In genomic region chr1:190836046-190836445, GRCm38 (mm10) we compare ENCODE assay signal across 11 mouse cellular contexts.
"Had no signal": no experiment of that assay in that cellular context is flagged by ENCODE, and none has a peak within 500 bp of the region (broad histone marks: within the 10 kb centered on the region; RNA-seq: fewer than 3 reads in every experiment).

No protein-coding gene starts in this region.

- DNase-seq: lung, embryonic 14.5 days; lung, postnatal 10 days; lung, postnatal 4 days; midbrain, embryonic 14.5 days; retina, postnatal 1 day; right cerebral cortex, postnatal 25 days; right cerebral cortex, postnatal 4 days; spleen, adult 18-20 months; thymus, adult 2 months; thymus, postnatal 25 days; thymus, postnatal 4 days had no signal
